Comparison of ENCODE assay signal across 28 mouse cellular contexts in the genomic region with DNA sequence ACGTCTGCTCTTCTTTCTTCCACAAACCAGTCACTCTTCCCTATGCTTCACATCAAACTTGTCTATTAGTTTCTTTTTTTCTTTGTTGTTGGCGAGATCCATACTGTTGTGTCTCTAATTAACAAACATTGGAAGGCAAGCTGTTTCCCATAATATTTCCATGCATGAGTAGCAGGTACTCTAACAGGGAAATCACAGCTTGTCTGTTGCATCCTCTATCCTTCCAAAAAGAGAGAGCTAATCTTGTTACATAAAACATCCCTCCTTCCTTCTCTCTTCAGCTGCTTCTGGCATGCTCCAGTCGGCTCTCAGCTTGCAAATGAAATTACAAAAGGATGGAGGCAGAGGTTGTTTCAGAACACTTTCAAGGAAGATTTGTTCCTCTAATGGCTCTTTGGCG.
DNase-seq lines count a peak whose midpoint lies in the region; ATAC-seq and TF ChIP-seq lines count a peak whose summit lies in the region.
"Had no signal": no experiment of that assay in that cellular context is flagged by ENCODE, and none has a peak within 500 bp of the region (broad histone marks: within the 10 kb centered on the region; RNA-seq: fewer than 3 reads in every experiment).

No protein-coding gene starts in this region.

- no peak overlapping the region for H3K4me2 ChIP-seq in forebrain, postnatal 0 days (ENCODE audit: low read depth)
- H3K4me2 ChIP-seq: embryonic facial prominence, embryonic 13.5 days; heart, embryonic 12.5 days; hindbrain, embryonic 15.5 days; kidney, embryonic 15.5 days; liver, embryonic 13.5 days; midbrain, embryonic 12.5 days; neural tube, embryonic 13.5 days had no signal

- TF ChIP-seq CTCF in forebrain, postnatal 0 days (IDR thresholded peaks at IDR 0.05; ENCODE audit: low read depth), result no peak

- H3K36me3 ChIP-seq in forebrain, postnatal 0 days (ENCODE audit: insufficient read depth), result no peaks in the 10 kb centered on the region
- H3K36me3 ChIP-seq: embryonic facial prominence, embryonic 13.5 days; G1E; heart, embryonic 12.5 days; hindbrain, embryonic 15.5 days; kidney, embryonic 15.5 days; liver, embryonic 13.5 days; midbrain, embryonic 12.5 days; neural tube, embryonic 13.5 days had no signal

- DNase-seq in cerebellum, adult 9-10 months, result peak; percentile 67
- DNase-seq in cerebellum, postnatal 4 days (ENCODE audit: low spot score in 2 of 2), result no peak
- DNase-seq in frontal cortex, postnatal 14 days (ENCODE audit: low spot score in 2 of 2), result no peak
- peak; percentile 78 for DNase-seq in brain, adult 2 months (ENCODE audit: low read depth, low spot score)
- DNase-seq in forebrain, postnatal 0 days, result peak; percentile 11
- no peak for DNase-seq in natural killer cell, adult 2 months (ENCODE audit: low spot score in 2 of 2)
- DNase-seq: adrenal gland, adult 8-10 months; heart, adult 2 months; kidney, adult 18-20 months; kidney, postnatal 25 days; left cerebral cortex, postnatal 4 days; liver, embryonic 13.5 days; lung, adult 18-20 months; lung, postnatal 4 days; right cerebral cortex, postnatal 14 days; thymus, adult 18-20 months; thymus, postnatal 25 days had no signal

- no peak overlapping the region for H3K27ac ChIP-seq in forebrain, postnatal 0 days (ENCODE audit: low read depth, low read length)
- H3K27ac ChIP-seq: embryonic facial prominence, embryonic 13.5 days; heart, adult 2 months; hindbrain, embryonic 15.5 days; kidney, embryonic 15.5 days; liver, embryonic 13.5 days; midbrain, embryonic 12.5 days; neural tube, embryonic 13.5 days had no signal

- 29% methylated on average over 4 of the region's 4 CpGs for WGBS in forebrain, postnatal 0 days

- no peaks in the 10 kb centered on the region for H3K27me3 ChIP-seq in forebrain, postnatal 0 days (ENCODE audit: insufficient read depth, low read length)
- H3K27me3 ChIP-seq: embryonic facial prominence, embryonic 13.5 days; heart, embryonic 12.5 days; hindbrain, embryonic 15.5 days; kidney, embryonic 15.5 days; liver, embryonic 13.5 days; megakaryocyte, embryonic 14.5 days; midbrain, embryonic 12.5 days; neural tube, embryonic 13.5 days had no signal

- peak; percentile 98 for ATAC-seq in frontal cortex, adult (ENCODE audit: low TSS enrichment)
- ATAC-seq in forebrain, postnatal 0 days, result peak; percentile 29
- ATAC-seq: lung, postnatal 0 days had no signal

- no peaks in the 10 kb centered on the region for H3K4me1 ChIP-seq in forebrain, postnatal 0 days (ENCODE audit: insufficient read depth)
- H3K4me1 ChIP-seq: embryonic facial prominence, embryonic 13.5 days; heart, embryonic 12.5 days; hindbrain, embryonic 15.5 days; kidney, embryonic 15.5 days; liver, embryonic 13.5 days; megakaryocyte, embryonic 14.5 days; midbrain, embryonic 12.5 days; neural tube, embryonic 13.5 days had no signal

- no peak overlapping the region for H3K4me3 ChIP-seq in forebrain, postnatal 0 days (ENCODE audit: low read depth, low read length)
- H3K4me3 ChIP-seq: embryonic facial prominence, embryonic 13.5 days; heart, adult 2 months; heart, embryonic 12.5 days; hindbrain, embryonic 15.5 days; kidney, embryonic 15.5 days; liver, embryonic 13.5 days; megakaryocyte, embryonic 14.5 days; midbrain, embryonic 12.5 days; myocyte; neural tube, embryonic 13.5 days had no signal

- H3K9me3 ChIP-seq in forebrain, postnatal 0 days (ENCODE audit: low read length), result no peaks in the 10 kb centered on the region
- H3K9me3 ChIP-seq: embryonic facial prominence, embryonic 13.5 days; G1E; heart, embryonic 12.5 days; hindbrain, embryonic 15.5 days; kidney, embryonic 15.5 days; liver, embryonic 13.5 days; megakaryocyte, embryonic 14.5 days; midbrain, embryonic 12.5 days; neural tube, embryonic 13.5 days had no signal

- H3K9ac ChIP-seq in forebrain, postnatal 0 days, result no peak overlapping the region
- H3K9ac ChIP-seq: embryonic facial prominence, embryonic 13.5 days; heart, embryonic 12.5 days; hindbrain, embryonic 15.5 days; kidney, embryonic 15.5 days; liver, embryonic 13.5 days; midbrain, embryonic 12.5 days; neural tube, embryonic 13.5 days had no signal

Comparison
In these comparisons a context has a peak if more than half of its experiments do, and no peak if none do; other contexts are left out.
1. DNase-seq: peak in cerebellum, adult 9-10 months (single experiment), brain, adult 2 months (single experiment) and forebrain, postnatal 0 days (single experiment); none in cerebellum, postnatal 4 days (0 of 2), frontal cortex, postnatal 14 days (0 of 2) and natural killer cell, adult 2 months (0 of 2).